Mouse (Mus musculus): Measurements from ENCODE around the gene Gm20532.
A peak's percentile ranks its signal among the peaks of the same experiment; 100 is the strongest.

Gm20532 gene

GRCm38 (mm10) chr2:26586294-26587043 lies at the start of gene Gm20532:
TSS of gene Gm20532 (plus strand) at chr2:26586639.
- DNase-seq (ENCODE audit: low spot score) = peak; percentile 88

- DNase-seq (ENCODE audit: low spot score) = no peak
Measured at GRCm38 (mm10) chr2:26539516-26539915, 46.9 kb upstream of the Gm20532 start.

GRCm38 (mm10) chr2:26540721-26541120 lies 45.7 kb upstream of the Gm20532 start:
- DNase-seq (ENCODE audit: low spot score) = no peak

- peak; percentile 60 for DNase-seq (ENCODE audit: low spot score)
Measured at GRCm38 (mm10) chr2:26541258-26541910, 45.1 kb upstream of the Gm20532 start.

- no peak for DNase-seq (ENCODE audit: low spot score)
Measured at GRCm38 (mm10) chr2:26543155-26543554, 43.3 kb upstream of the Gm20532 start.

GRCm38 (mm10) chr2:26543768-26544167 lies 42.7 kb upstream of the Gm20532 start:
- DNase-seq (ENCODE audit: low spot score) = no peak

GRCm38 (mm10) chr2:26544265-26544664 lies 42.2 kb upstream of the Gm20532 start:
- peak; percentile 78 for DNase-seq (ENCODE audit: low spot score)

- no peak for DNase-seq (ENCODE audit: low spot score)
Measured at GRCm38 (mm10) chr2:26547481-26547880, 39.0 kb upstream of the Gm20532 start.

GRCm38 (mm10) chr2:26549801-26550200 lies 36.6 kb upstream of the Gm20532 start:
- DNase-seq (ENCODE audit: low spot score) = no peak

- DNase-seq (ENCODE audit: low spot score) = no peak
Measured at GRCm38 (mm10) chr2:26550205-26550604, 36.2 kb upstream of the Gm20532 start.

GRCm38 (mm10) chr2:26550777-26551176 lies 35.7 kb upstream of the Gm20532 start:
- DNase-seq (ENCODE audit: low spot score) = no peak

- DNase-seq (ENCODE audit: low spot score) = no peak
Measured at GRCm38 (mm10) chr2:26551446-26551845, 35.0 kb upstream of the Gm20532 start.

GRCm38 (mm10) chr2:26552066-26552465 lies 34.4 kb upstream of the Gm20532 start:
- no peak for DNase-seq (ENCODE audit: low spot score)

- no peak for DNase-seq (ENCODE audit: low spot score)
Measured at GRCm38 (mm10) chr2:26553904-26554303, 32.5 kb upstream of the Gm20532 start.

- peak; percentile 91 for DNase-seq (ENCODE audit: low spot score)
Measured at GRCm38 (mm10) chr2:26555076-26555475, 31.4 kb upstream of the Gm20532 start.

- DNase-seq (ENCODE audit: low spot score) = no peak
Measured at GRCm38 (mm10) chr2:26556535-26556993, 29.9 kb upstream of the Gm20532 start.

GRCm38 (mm10) chr2:26560506-26560905 lies 25.9 kb upstream of the Gm20532 start:
- DNase-seq (ENCODE audit: low spot score) = no peak

- no peak for DNase-seq (ENCODE audit: low spot score)
Measured at GRCm38 (mm10) chr2:26561351-26562016, 25.0 kb upstream of the Gm20532 start.

GRCm38 (mm10) chr2:26566221-26566620 lies 20.2 kb upstream of the Gm20532 start:
- DNase-seq (ENCODE audit: low spot score) = no peak

- DNase-seq (ENCODE audit: low spot score) = peak; percentile 80
Measured at GRCm38 (mm10) chr2:26570034-26570433, 16.4 kb upstream of the Gm20532 start.

GRCm38 (mm10) chr2:26571400-26571799 lies 15.0 kb upstream of the Gm20532 start:
- DNase-seq (ENCODE audit: low spot score) = no peak

- no peak for DNase-seq (ENCODE audit: low spot score)
Measured at GRCm38 (mm10) chr2:26571826-26572225, 14.6 kb upstream of the Gm20532 start.

- no peak for DNase-seq (ENCODE audit: low spot score)
Measured at GRCm38 (mm10) chr2:26573396-26573795, 13.0 kb upstream of the Gm20532 start.
